Mouse (Mus musculus): ENCODE results near the gene Nrp1.

Nrp1 gene

DNA sequence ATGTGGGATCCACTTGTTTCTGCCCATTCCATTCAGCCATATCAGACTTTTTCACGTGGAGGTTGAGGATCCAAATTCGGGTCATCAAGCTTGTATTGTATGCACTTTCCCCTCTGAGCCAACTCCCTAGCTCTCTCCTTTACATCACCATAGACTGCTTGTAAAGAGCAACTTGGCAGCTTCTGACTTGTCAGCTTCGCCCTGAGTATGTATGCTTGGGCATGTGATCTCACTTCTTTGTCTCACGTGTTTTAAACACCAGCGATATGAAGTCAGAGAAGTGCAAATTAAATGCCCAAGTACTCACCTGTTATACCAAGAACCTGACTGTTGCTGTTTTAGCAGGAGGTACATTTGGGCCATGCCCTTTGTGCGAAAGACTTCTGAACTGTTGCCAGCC lies 12.6 kb downstream of the Nrp1 start:
- DNase-seq (ENCODE audit: low spot score in 2 of 2) = no peak

DNA sequence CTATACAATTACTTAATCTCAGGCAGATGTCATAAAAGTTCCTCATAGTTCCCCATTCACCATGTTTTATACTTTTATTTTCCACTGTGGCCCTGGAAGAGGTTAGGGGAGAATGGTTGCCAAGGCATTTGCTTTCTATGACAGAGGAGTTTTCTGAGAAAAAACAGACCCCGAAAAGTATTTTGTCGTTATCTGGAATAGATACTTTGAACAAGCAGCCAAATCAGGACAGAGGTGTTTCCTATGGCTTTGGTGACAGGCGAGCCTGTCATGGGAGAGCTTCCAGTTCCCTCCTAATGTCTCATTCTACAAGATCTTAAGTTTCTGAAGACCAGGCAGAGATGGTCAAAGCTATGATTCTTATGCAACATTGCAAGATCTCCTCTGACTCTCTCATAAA lies 13.4 kb downstream of the Nrp1 start:
- DNase-seq (ENCODE audit: low spot score in 2 of 2) = no peak

DNA sequence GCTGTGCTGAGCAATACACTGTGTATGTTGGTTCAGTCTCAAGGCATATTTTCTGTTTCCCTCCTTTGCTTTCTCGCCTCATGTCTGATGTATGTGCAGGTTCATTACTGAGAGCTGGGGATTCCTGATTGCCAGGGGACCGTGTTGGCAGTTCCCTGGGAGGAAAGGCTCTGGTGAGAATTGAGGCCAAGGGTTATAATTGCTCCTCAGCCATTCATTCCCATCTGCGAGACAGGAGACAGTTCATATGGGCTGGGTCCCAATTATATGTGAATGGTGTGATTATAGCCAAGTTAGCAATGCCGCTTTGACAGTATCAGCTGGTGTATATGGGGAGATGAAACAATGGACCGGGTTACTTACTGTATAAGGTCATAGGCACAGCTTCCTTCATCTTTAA lies 14.3 kb downstream of the Nrp1 start:
- DNase-seq (ENCODE audit: low spot score in 2 of 2) = no peak

DNA sequence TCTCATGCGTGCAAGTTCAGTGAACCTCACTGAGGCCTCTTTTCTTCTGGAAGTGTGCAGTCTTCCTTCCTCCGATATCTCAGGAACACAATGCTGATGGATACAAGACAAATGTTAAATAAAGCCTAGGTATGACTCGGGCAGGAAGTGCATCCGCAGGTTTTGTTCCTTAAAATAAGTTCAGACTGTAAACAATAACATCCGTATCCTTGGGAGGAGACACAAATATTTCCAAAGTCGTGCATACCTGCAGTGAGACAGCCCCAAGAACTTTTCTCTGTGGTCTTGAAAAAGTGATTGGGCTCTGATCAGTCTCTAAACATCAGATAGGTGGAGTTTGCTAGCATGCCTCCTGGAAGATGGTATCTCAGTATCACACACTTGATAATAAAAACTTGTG lies 15.0 kb downstream of the Nrp1 start:
- no peak for DNase-seq (ENCODE audit: low spot score in 2 of 2)

DNA sequence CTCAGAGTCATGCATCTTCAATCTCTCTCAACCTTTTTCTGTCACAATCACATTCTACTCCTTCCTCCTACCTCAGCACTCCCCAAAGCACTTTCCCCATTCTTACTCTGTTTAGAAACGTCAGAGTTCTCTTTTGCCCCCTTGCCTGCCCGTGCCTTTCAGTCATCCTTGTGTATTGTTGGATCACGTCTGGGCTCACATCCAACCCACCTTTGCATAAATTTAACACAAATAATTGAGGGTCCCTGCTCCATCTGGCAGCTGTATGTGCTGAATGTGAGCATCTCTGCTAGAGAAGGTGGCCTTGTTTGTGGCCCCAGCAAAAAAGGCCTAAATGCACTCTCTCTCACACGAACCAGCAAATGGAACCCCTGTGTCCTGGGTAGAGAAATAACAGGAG lies 16.9 kb downstream of the Nrp1 start:
- no peak for DNase-seq (ENCODE audit: low spot score in 2 of 2)

DNA sequence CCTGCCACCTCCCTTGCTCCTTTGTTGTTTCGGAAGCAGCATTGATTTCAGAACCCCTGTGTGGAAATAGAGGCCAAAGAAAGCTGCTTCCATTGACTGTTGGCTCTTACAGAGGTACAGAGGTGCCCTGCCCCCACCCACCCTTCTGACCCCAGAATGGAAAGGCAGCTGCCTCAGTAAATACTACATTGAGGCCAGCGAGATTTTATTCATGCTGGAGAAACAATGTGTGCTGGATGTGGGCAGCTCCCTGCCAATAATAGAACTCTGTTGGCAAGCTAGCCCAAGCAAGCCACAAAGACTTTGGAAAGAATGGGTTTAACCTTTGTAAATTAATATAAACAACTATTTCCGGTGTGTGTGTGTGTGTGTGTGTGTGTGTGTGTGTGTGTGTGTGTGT lies 24.8 kb downstream of the Nrp1 start:
- no peak for DNase-seq (ENCODE audit: low spot score in 2 of 2)

DNA sequence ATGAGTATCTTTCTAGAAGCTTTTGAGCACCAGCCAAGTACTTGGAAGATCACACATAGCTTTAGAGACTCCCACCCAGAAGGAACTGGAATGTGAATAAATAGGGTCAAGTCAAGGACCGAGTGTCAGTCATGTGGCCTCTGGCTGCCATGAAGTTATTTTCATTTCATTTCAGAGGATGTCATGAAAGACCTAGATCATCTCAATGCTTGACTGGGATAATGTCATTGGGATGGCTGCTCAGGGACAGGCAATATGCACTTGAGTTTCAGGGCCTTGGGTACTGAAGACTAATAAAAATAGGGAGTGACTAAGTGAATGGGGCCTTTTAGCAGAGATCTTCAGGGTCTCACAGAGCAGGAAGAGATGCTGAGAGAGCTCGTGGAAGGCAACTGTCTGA lies 26.0 kb downstream of the Nrp1 start:
- DNase-seq (ENCODE audit: low spot score in 2 of 2) = no peak

DNA sequence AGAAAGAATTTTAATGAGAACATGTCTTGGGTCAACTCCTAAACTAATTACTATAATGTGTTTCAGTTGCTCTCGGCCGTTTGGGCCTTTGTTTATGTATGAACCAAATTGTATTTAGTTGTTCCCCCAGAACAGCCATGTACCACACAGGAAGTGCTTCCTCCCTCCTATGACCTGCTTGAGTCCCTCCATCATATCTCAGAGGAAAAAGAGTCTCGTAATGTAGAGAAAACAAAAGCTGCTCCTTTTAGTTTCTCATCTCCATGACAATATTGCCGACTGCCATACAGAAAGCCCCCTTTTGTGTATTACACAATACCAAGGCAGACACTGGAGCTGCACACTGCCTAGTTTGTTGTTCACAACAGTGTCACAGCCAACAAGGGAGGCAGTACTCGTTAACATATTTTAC lies 26.5 kb downstream of the Nrp1 start:
- DNase-seq (ENCODE audit: low spot score in 2 of 2) = no peak

DNA sequence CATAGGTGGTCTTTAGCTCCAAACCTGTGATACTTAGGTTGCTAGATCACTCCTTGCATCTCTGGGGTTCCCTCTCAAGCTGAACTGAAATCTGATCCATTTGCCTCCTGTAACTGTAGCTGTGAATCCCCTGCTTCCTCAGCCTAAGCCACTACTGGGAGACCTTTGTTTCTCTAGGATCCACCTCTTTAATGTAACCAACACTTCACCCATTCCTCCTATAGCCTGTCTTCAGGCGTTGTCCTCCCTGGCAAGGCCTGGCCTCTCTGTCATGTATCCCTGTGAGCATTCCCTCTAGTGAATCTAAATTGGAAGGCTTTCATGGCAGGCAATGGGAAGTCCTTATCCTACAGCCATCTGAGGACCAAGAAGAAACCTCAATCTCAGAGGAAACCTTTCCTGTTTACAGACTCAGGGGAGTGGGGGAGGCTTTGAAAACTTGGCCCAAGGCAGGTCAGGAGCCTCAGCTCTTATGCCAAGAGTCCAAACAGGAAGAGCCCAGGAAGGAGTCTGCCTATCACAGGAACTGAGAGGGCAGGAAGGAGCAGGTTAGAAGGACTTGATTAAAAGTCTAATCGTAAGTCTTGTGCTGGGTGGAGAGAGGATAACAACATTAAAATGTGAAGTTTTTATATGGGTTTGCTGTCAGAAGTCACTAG lies 28.7 kb downstream of the Nrp1 start:
- DNase-seq (ENCODE audit: low spot score in 2 of 2) = no peak

DNA sequence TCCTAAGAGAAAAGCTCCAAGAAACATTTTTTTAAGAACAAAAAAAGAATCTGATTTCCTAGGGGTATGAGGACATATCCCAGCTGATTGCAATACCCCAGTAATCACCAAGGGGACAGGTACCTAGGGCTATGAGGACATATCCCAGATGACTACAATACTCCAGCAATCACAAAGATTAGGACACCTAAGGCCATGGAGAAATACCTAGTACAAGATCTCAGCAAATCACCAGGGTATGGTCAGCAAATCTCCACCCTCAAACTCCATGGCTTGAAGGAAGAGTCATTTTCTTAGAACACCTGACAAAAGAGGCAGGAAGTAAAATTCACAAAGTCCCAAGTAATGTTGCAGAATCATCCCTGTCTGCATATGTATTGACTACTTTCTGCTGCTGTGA lies 32.4 kb downstream of the Nrp1 start:
- DNase-seq (ENCODE audit: low spot score in 2 of 2) = no peak

DNA sequence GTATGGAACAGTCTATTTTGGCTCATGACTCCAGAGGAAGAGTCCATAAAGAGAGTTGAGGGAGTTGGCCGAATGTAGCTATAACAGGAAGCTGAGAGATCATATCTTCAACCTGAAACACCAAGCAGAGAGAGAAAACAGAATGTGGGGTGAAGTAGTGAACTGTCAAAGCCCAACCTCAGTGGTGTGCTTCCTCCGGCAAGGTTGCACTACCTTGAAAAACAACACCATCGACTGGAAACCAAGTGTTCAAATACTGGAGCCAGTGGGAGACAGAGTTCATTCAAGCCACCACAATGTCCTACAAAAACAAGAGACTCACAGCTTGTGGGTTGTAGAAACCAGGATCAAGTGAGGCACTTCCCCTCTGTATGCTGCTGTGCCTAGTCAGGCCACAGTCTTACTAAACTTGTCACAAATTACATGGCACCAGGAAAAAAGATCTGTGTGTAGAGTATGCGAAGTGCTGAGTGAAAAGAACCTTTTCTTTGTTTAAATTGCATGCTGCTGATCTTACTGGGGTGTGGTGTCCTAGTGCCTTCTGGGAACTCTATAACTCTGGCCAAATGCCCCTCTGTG lies 32.9 kb downstream of the Nrp1 start:
- DNase-seq (ENCODE audit: low spot score in 2 of 2) = no peak

DNA sequence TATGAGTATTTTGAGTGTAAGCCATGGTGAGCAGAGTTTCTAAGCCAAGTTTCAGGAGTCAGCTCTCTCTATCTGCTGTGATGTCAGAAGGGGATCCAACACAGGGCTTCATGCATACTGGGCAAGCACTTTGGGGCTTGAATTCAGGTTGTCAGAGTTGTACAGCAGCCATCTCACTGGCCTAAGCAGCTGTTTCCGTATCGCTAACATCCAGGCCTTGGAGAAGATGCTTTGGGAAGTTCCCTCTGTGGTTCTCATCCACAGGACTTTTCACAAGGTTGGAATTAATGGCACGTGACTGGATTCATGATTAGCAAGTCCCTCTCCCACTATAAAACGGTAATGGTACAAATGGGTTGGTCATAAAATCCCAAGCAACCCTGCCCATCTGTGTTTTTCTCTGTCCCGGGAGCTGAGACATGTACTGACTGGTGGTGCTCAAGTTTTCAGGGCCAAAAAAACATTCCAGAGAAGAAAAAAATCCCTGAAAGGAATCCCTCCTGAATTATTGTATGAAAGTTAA lies 36.3 kb downstream of the Nrp1 start:
- no peak for DNase-seq (ENCODE audit: low spot score in 2 of 2)

DNA sequence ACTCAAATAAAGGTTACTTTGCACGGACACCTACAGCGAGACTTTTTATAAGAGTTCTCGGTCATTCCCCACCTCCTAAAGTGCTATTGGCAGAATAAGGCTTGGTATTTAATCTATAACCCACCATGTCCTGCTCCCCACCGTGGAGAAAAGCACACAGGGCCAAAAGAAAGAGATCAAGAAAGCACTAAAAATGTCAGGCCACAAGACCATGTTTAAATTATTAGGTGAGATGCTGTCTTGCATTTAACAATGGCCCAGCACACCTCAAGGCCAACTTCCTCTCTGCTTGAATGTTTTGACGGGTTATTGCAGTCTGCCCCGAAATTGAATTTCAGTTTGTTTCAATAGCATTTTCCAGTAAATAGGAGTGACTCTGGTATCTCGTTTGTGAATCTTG lies 38.6 kb downstream of the Nrp1 start:
- no peak for DNase-seq (ENCODE audit: low spot score in 2 of 2)

DNA sequence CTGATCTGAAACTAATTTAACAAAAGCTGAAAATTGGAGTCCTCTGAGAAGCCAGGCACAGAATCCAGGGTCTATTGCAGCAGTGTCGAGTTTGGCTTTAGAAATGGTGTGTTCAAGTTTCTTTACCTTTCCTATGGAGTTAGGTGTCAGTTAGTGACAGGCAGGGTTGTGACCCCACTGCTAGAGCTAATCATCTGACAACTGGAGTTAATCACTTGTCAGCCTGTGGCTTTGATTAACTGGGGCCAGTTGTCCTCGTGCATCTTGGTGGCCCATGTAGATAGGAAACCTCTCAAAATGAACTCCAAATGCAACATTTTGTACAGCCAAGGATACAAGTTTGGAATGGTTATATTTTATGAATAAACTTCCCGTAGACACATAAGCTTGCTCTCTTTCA lies 39.0 kb downstream of the Nrp1 start:
- no peak for DNase-seq (ENCODE audit: low spot score in 2 of 2)

DNA sequence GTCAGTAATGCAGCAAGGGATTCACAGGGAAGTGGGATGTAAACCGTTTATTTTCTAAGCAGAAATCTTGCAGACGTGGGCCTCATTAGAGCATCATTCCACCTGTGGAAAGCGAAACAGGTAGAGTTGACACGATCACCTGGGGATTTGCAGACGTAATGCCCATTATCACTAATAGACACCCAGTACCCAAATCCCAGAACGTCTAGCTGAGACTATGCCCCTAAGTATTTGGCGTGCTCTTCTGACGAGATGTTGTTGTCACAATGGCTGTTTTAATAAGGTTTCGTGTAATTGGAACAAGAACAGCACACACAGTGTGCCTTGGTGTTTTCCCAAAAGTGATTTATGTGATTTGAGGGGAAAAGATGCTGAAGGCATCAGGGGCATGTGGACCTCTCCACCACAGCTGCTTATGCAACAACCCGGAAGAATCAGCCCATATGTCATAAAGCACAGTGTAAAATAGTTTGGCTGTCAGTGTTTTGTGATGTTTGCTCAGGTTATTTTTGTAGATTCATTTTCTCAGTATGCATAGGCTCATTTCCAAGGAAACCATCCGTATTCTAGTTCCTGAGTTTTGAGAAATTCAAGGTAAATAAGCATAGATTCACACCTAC lies 40.2 kb downstream of the Nrp1 start:
- DNase-seq (ENCODE audit: low spot score in 2 of 2) = peak in 1 of 2 experiments; percentile 7

DNA sequence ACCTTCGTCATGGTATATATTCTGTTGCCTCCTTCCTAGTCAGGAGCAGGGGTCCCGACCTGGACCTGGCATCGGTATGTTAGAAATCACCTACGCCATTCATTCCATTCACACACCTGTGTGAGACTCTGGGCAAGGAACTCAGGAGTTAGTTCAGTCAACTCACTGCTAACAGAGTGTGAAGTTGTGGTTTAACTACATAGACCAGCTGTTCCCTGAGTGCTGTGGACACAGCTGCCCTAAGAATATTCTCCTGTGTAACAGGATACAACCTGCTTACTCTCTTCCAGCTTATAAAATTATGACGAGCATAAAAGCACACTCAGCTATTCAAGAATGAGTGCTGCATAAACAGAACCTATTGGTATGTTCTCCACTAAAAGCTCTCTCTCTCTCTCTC lies 41.9 kb downstream of the Nrp1 start:
- no peak for DNase-seq (ENCODE audit: low spot score in 2 of 2)

DNA sequence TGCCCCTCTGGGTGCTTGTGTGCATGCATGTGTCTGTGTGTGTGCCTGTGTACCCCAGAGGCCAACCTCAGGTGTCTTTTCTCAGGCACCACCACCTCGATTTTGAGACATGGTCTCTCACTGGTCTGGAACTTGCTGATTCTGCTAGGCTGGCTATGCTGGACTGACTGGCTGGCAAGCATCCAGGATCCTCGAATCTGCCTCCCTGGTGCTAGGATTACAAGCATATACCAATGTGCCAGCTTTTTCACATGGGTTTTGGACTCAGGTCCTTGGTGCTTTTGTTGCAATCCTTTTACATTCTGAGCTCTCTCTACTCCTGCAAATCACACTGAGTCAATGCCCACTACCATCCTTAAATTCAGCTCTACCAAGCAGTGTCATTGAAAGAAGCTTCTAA lies 46.5 kb downstream of the Nrp1 start:
- no peak for DNase-seq (ENCODE audit: low spot score in 2 of 2)

DNA sequence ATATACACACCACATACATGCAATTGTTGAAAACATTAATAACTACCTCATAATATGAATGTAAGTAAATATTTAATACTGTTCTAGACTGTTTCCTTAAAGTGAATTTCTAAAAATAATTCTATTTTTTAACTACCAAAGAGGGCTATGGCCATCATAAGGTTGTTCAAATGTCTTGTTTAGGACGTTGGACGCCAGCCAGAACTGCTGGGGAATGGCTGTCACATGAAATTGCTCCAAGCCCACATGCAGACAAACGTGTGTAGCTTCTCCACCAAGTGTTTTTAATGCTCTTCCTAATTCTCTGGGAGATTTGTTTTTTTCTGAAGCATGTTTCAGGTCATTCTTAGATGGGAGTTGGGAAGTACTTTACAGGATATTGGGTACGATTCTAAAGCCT lies 55.0 kb downstream of the Nrp1 start:
- DNase-seq (ENCODE audit: low spot score in 2 of 2) = no peak

DNA sequence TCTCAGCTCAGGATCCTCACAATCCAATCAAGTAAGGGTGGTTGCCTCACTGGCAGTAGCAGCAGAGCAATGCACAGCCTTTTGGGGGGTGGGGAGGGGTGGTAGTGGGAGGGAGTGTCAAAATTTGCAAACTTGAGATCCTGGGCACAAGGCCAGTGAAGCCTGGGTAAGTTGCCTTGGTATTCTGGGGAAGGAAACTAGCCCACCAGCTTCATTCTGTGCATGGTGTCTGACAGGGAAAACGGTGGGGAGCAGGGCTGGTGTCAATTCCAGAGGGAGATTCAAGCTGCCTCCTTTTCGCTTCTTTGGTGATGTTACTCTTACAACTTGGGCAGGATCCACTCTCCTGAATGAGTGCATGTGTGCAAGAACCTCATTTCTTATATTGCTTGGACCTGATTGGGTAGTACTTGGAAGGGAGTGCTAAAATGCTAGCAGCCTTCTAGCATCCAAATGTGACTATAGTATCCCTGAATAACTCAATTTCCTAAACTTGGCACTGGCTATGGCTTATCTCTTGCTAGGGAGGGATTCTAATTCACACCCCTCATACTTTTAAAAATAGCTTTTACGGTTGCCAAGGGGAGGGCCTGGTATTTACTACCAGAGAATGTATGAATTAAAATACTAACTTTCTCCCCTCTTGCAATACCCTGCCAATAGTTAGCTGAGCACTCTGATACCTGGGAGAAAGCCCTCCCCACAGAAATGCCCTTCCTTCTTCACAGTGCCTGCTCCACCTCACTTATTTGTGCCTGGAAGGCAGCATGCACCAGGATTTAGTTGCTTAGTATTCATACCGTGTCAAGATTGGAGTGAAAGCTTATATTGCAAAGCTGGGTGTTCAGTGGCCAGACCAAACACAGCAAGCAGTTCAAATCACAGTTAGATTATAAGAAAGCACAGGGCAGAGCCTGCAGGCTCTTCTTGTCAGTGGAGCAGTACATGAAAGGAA lies 57.6 kb downstream of the Nrp1 start:
- peak; percentile 37 to 68 for DNase-seq (ENCODE audit: low spot score in 2 of 2)

DNA sequence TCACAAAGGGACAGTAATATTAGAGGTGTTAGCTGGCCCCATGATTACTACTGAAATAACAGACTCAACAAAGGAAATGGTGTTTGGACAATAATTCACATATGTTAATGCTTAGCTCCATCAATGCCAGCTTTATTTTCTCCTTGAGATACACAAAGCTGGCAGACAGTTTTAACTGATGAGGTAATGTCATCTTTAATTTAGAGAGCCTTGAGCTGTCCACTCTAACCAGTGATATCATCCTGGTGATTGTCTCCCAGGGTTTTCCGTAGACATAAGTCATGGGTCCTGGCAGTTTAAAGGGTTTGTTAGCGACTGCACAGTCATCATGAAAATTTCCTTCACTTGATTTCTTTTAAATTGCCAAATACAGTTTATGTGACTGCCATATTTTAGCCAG lies 58.5 kb downstream of the Nrp1 start:
- no peak for DNase-seq (ENCODE audit: low spot score in 2 of 2)

DNA sequence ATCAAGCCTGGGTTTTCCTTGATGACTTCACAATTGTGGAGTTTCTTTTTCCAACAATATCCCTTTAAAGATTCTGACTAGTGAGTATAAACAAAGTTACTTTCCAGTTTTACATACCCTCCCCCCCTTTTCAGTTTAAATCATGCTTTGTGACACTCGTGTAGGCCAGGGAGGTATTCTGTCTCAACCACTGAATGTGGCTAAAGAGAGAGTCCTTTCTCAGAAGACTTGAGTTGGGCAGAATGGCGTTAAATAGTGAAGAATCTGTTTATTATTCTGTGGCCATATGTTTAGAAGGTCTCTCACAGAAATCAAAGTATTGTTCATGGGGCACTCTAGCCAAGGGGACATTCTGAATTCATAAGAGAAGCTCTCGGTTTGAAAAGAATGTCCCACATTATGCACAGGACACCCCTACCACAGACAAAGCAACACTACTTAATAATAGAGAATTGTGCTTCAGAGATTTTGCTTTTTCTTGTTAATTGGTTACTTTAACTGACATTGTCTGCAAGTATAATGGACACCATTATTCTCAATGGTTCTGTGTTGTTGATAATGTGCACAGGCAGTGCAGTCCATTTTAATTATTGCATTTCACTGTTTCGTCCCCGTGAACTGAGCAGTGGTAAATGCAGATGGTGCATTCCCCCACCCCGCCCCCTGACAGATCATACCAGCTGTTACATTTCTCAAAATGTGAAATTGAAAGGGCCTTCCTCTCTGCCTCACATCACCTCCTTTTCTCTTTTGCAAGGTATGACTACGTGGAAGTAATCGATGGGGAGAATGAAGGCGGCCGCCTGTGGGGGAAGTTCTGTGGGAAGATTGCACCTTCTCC lies 59.8 kb downstream of the Nrp1 start:
- DNase-seq (ENCODE audit: low spot score in 2 of 2) = no peak

Measured in left cerebral cortex, adult 9 months (tissue).